Mouse (Mus musculus): Measurements from ENCODE around the gene Mettl5. TPM values are rescaled to one million over a fixed set of nuclear protein-coding genes. Genes with fewer than 3 reads are reported as not detected.

Mettl5 gene
- polyA plus RNA-seq, 1 experiment: 9.0 TPM

GRCm38 (mm10) chr2:69856392-69856791 lies 29.0 kb downstream of the Mettl5 start:
- no peaks in the 10 kb centered on the region for H3K79me3 ChIP-seq (ENCODE audit: low read depth)
- H3K4me3 ChIP-seq (ENCODE audit: insufficient read depth, poor library complexity, severe bottlenecking): no peak overlapping the region
- no peak for TF ChIP-seq MYOD1 (IDR thresholded peaks at IDR 0.05; ENCODE audit: control insufficient read depth, insufficient read length, low read depth)
- TF ChIP-seq USF1 (IDR thresholded peaks at IDR 0.05; ENCODE audit: low read depth): no peak
- no peak for TF ChIP-seq FOSL1 (IDR thresholded peaks at IDR 0.05; ENCODE audit: insufficient read depth, low read length, poor library complexity, severe bottlenecking)
- TF ChIP-seq CTCF (IDR thresholded peaks at IDR 0.05; ENCODE audit: control insufficient read depth, insufficient read depth, insufficient read length): no peak
- TF ChIP-seq CEBPB (IDR thresholded peaks at IDR 0.05; ENCODE audit: low read depth): no peak
- no peak for TF ChIP-seq MAX (IDR thresholded peaks at IDR 0.05)
- TF ChIP-seq MYOG (IDR thresholded peaks at IDR 0.05; ENCODE audit: control insufficient read depth, extremely low read depth, insufficient read length): no peak
- no peaks in the 10 kb centered on the region for H3K27me3 ChIP-seq (ENCODE audit: control insufficient read depth, insufficient read depth, insufficient read length)
- H3ac ChIP-seq (ENCODE audit: control insufficient read depth, insufficient read length, low read depth): no peak overlapping the region
- H3K79me2 ChIP-seq (ENCODE audit: control insufficient read depth, insufficient read depth): peaks cover 1% of the 10 kb centered on the region
- no peaks in the 10 kb centered on the region for H3K36me3 ChIP-seq (ENCODE audit: control insufficient read depth, insufficient read depth)

- H3K36me3 ChIP-seq (ENCODE audit: control insufficient read depth, insufficient read depth): no peaks in the 10 kb centered on the region
- H3K4me3 ChIP-seq (ENCODE audit: insufficient read depth, poor library complexity, severe bottlenecking): no peak overlapping the region
- no peak for TF ChIP-seq CEBPB (IDR thresholded peaks at IDR 0.05; ENCODE audit: low read depth)
- no peak for TF ChIP-seq MYOD1 (IDR thresholded peaks at IDR 0.05; ENCODE audit: control insufficient read depth, insufficient read length, low read depth)
- no peak for TF ChIP-seq MYOG (IDR thresholded peaks at IDR 0.05; ENCODE audit: control insufficient read depth, extremely low read depth, insufficient read length)
- TF ChIP-seq MAX (IDR thresholded peaks at IDR 0.05): no peak
- no peak for TF ChIP-seq USF1 (IDR thresholded peaks at IDR 0.05; ENCODE audit: low read depth)
- no peak for TF ChIP-seq FOSL1 (IDR thresholded peaks at IDR 0.05; ENCODE audit: insufficient read depth, low read length, poor library complexity, severe bottlenecking)
- TF ChIP-seq CTCF (IDR thresholded peaks at IDR 0.05; ENCODE audit: control insufficient read depth, insufficient read depth, insufficient read length): no peak
- H3K79me2 ChIP-seq (ENCODE audit: control insufficient read depth, insufficient read depth): no peaks in the 10 kb centered on the region
- H3K79me3 ChIP-seq (ENCODE audit: low read depth): no peaks in the 10 kb centered on the region
- no peak overlapping the region for H3ac ChIP-seq (ENCODE audit: control insufficient read depth, insufficient read length, low read depth)
- no peaks in the 10 kb centered on the region for H3K27me3 ChIP-seq (ENCODE audit: control insufficient read depth, insufficient read depth, insufficient read length)
Observed at GRCm38 (mm10) chr2:69851427-69852058, 33.9 kb downstream of the Mettl5 start.

- Histone ChIP-seq H3K79me2 (ENCODE audit: control insufficient read depth, insufficient read depth) (no peaks in the 10 kb centered on the region), H3K27me3 (ENCODE audit: control insufficient read depth, insufficient read depth, insufficient read length) (no peaks in the 10 kb centered on the region), H3K79me3 (ENCODE audit: low read depth) (no peaks in the 10 kb centered on the region), H3K36me3 (ENCODE audit: control insufficient read depth, insufficient read depth) (no peaks in the 10 kb centered on the region), H3K4me3 (ENCODE audit: insufficient read depth, poor library complexity, severe bottlenecking) (no peak overlapping the region), H3ac (ENCODE audit: control insufficient read depth, insufficient read length, low read depth) (no peak overlapping the region)
- TF ChIP-seq MYOD1 (IDR thresholded peaks at IDR 0.05; ENCODE audit: control insufficient read depth, insufficient read length, low read depth) (no peak), MAX (IDR thresholded peaks at IDR 0.05) (no peak), MYOG (IDR thresholded peaks at IDR 0.05; ENCODE audit: control insufficient read depth, extremely low read depth, insufficient read length) (no peak), FOSL1 (IDR thresholded peaks at IDR 0.05; ENCODE audit: insufficient read depth, low read length, poor library complexity, severe bottlenecking) (no peak), CEBPB (IDR thresholded peaks at IDR 0.05; ENCODE audit: low read depth) (no peak), CTCF (IDR thresholded peaks at IDR 0.05; ENCODE audit: control insufficient read depth, insufficient read depth, insufficient read length) (no peak), USF1 (IDR thresholded peaks at IDR 0.05; ENCODE audit: low read depth) (no peak)
Observed at GRCm38 (mm10) chr2:69849215-69849614, 36.2 kb downstream of the Mettl5 start.

- TF ChIP-seq CTCF (IDR thresholded peaks at IDR 0.05; ENCODE audit: control insufficient read depth, insufficient read depth, insufficient read length): no peak
- no peak for TF ChIP-seq MYOD1 (IDR thresholded peaks at IDR 0.05; ENCODE audit: control insufficient read depth, insufficient read length, low read depth)
- TF ChIP-seq FOSL1 (IDR thresholded peaks at IDR 0.05; ENCODE audit: insufficient read depth, low read length, poor library complexity, severe bottlenecking): no peak
- no peak for TF ChIP-seq MYOG (IDR thresholded peaks at IDR 0.05; ENCODE audit: control insufficient read depth, extremely low read depth, insufficient read length)
- TF ChIP-seq MAX (IDR thresholded peaks at IDR 0.05): no peak
- no peak for TF ChIP-seq USF1 (IDR thresholded peaks at IDR 0.05; ENCODE audit: low read depth)
- TF ChIP-seq CEBPB (IDR thresholded peaks at IDR 0.05; ENCODE audit: low read depth): no peak
- H3K36me3 ChIP-seq (ENCODE audit: control insufficient read depth, insufficient read depth): no peaks in the 10 kb centered on the region
- no peak overlapping the region for H3K4me3 ChIP-seq (ENCODE audit: insufficient read depth, poor library complexity, severe bottlenecking)
- no peaks in the 10 kb centered on the region for H3K79me3 ChIP-seq (ENCODE audit: low read depth)
- H3ac ChIP-seq (ENCODE audit: control insufficient read depth, insufficient read length, low read depth): no peak overlapping the region
- H3K79me2 ChIP-seq (ENCODE audit: control insufficient read depth, insufficient read depth): no peaks in the 10 kb centered on the region
- H3K27me3 ChIP-seq (ENCODE audit: control insufficient read depth, insufficient read depth, insufficient read length): peaks cover 4% of the 10 kb centered on the region
Observed at GRCm38 (mm10) chr2:69840261-69840660, 45.2 kb downstream of the Mettl5 start.

- Histone ChIP-seq H3K79me3 (ENCODE audit: low read depth) (no peaks in the 10 kb centered on the region), H3ac (ENCODE audit: control insufficient read depth, insufficient read length, low read depth) (no peak overlapping the region), H3K27me3 (ENCODE audit: control insufficient read depth, insufficient read depth, insufficient read length) (peaks cover 4% of the 10 kb centered on the region), H3K4me3 (ENCODE audit: insufficient read depth, poor library complexity, severe bottlenecking) (no peak overlapping the region), H3K79me2 (ENCODE audit: control insufficient read depth, insufficient read depth) (no peaks in the 10 kb centered on the region), H3K36me3 (ENCODE audit: control insufficient read depth, insufficient read depth) (no peaks in the 10 kb centered on the region)
- no peak for TF ChIP-seq MYOD1 (IDR thresholded peaks at IDR 0.05; ENCODE audit: control insufficient read depth, insufficient read length, low read depth)
- no peak for TF ChIP-seq CEBPB (IDR thresholded peaks at IDR 0.05; ENCODE audit: low read depth)
- no peak for TF ChIP-seq USF1 (IDR thresholded peaks at IDR 0.05; ENCODE audit: low read depth)
- no peak for TF ChIP-seq MYOG (IDR thresholded peaks at IDR 0.05; ENCODE audit: control insufficient read depth, extremely low read depth, insufficient read length)
- TF ChIP-seq FOSL1 (IDR thresholded peaks at IDR 0.05; ENCODE audit: insufficient read depth, low read length, poor library complexity, severe bottlenecking): no peak
- no peak for TF ChIP-seq MAX (IDR thresholded peaks at IDR 0.05)
- no peak for TF ChIP-seq CTCF (IDR thresholded peaks at IDR 0.05; ENCODE audit: control insufficient read depth, insufficient read depth, insufficient read length)
Observed at GRCm38 (mm10) chr2:69838707-69839106, 46.7 kb downstream of the Mettl5 start.
